Mouse (Mus musculus) testis, adult 2 months (tissue): ENCODE results near the gene Tfpi.

Experiments used
- CTCF ChIP-seq: fragments of 200-500 bp; IDR thresholded peaks from 2 replicates; pipeline ENCODE4 v1.5.1; 2012; ENCODE audit warnings: low read depth, mild to moderate bottlenecking, inconsistent platforms, low read length, moderate library complexity; ENCODE audit not compliant: control insufficient read depth, insufficient read depth, insufficient replicate concordance
- POLR2A ChIP-seq: fragments of 200-500 bp; IDR thresholded peaks from 2 replicates; pipeline ENCODE4 v1.6.1; 2012; ENCODE audit warnings: low read depth, mild to moderate bottlenecking, inconsistent platforms, low read length, moderate library complexity; ENCODE audit not compliant: control insufficient read depth

- TF ChIP-seq POLR2A: no peak
- TF ChIP-seq CTCF: no peak
Observed at GRCm38 (mm10) chr2:84481863-84482262, 5.3 kb upstream of the Tfpi start.
